Mouse (Mus musculus): ENCODE measurements around the gene Kcnk5. TPM values are rescaled to one million over a fixed set of nuclear protein-coding genes. Genes with fewer than 3 reads are reported as not detected.

Kcnk5 gene
- polyA plus RNA-seq, 1 experiment from 2014 or later: 9.5 TPM

- H3K4me3 ChIP-seq (replicated peaks): no peak overlapping the region
- H3K27ac ChIP-seq: peak overlapping the region; percentile 57; the same call in 1 of the 2 replicates
- peak; percentile 87 for ATAC-seq
- 52% methylated on average over 6 of the region's 6 CpGs for WGBS
- no peaks in the 10 kb centered on the region for H3K36me3 ChIP-seq
- no peaks in the 10 kb centered on the region for H3K27me3 ChIP-seq (replicated peaks)
- no peaks in the 10 kb centered on the region for H3K9me3 ChIP-seq
- H3K4me2 ChIP-seq (replicated peaks): peak overlapping the region; percentile 17; the same call in 1 of the 2 replicates
- H3K4me1 ChIP-seq (replicated peaks): peaks cover 3% of the 10 kb centered on the region; the same call in 1 of the 2 replicates
- H3K9ac ChIP-seq: no peak overlapping the region
Measured at GRCm38 (mm10) chr14:20128162-20128561, 53.4 kb downstream of the Kcnk5 start.

DNA sequence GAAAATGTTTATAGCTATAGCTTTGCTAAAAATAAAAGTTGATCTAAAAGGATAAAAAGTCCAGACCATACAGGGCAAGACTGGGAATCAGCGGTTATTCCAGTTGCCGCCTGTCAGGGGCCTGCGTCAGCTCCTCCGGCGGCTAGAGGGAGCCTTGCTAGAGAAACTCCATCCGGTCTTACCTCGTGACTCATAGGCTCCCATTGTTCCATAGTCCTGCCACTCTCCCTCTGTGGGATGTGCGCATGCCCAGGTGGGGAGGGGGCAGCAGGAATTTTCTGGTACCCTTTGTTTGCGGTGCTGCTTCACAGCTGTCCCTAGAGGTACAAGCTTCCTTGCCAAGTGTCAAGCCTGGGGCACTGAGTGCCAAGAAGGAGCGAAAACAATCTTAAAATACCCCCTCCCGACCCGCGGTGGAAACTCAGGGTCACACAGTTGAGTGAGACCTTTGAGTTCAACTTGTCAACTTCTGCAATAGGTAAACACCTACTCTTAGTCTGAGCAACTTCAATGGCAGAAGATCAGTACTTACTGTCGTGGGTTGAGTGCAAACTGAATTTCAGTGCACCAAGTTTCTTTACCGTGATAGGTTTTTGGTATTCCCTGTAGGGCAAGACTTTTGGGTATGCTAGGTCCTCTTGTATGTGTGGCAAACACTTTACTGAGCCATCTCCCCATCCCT, 54.1 kb downstream of the Kcnk5 start:
- Histone ChIP-seq H3K9ac (no peak overlapping the region), H3K9me3 (no peaks in the 10 kb centered on the region), H3K4me2 (replicated peaks) (peak overlapping the region; percentile 17; the same call in 1 of the 2 replicates), H3K27ac (peak overlapping the region; percentile 57; the same call in 1 of the 2 replicates), H3K27me3 (replicated peaks) (no peaks in the 10 kb centered on the region), H3K4me1 (replicated peaks) (peaks cover 3% of the 10 kb centered on the region; the same call in 1 of the 2 replicates), H3K36me3 (no peaks in the 10 kb centered on the region), H3K4me3 (replicated peaks) (no peak overlapping the region)
- 76% methylated on average over 15 of the region's 15 CpGs for WGBS
- ATAC-seq: peak; percentile 56

GRCm38 (mm10) chr14:20120868-20121267, 60.7 kb downstream of the Kcnk5 start:
- no peak for ATAC-seq
- Histone ChIP-seq H3K4me2 (replicated peaks) (no peak overlapping the region), H3K27ac (no peak overlapping the region), H3K4me1 (replicated peaks) (no peaks in the 10 kb centered on the region), H3K9me3 (no peaks in the 10 kb centered on the region), H3K9ac (no peak overlapping the region), H3K4me3 (replicated peaks) (no peak overlapping the region), H3K27me3 (replicated peaks) (no peaks in the 10 kb centered on the region), H3K36me3 (no peaks in the 10 kb centered on the region)
- 68% methylated on average over 5 of the region's 5 CpGs for WGBS

- H3K4me1 ChIP-seq (replicated peaks): no peaks in the 10 kb centered on the region
- H3K27me3 ChIP-seq (replicated peaks): no peaks in the 10 kb centered on the region
- no peak overlapping the region for H3K9ac ChIP-seq
- no peaks in the 10 kb centered on the region for H3K9me3 ChIP-seq
- 92% methylated on average over 11 of the region's 11 CpGs for WGBS
- no peak overlapping the region for H3K4me3 ChIP-seq (replicated peaks)
- H3K27ac ChIP-seq: no peak overlapping the region
- H3K36me3 ChIP-seq: no peaks in the 10 kb centered on the region
- no peak overlapping the region for H3K4me2 ChIP-seq (replicated peaks)
- no peak for ATAC-seq
Measured at GRCm38 (mm10) chr14:20120012-20120411, 61.6 kb downstream of the Kcnk5 start.

DNA sequence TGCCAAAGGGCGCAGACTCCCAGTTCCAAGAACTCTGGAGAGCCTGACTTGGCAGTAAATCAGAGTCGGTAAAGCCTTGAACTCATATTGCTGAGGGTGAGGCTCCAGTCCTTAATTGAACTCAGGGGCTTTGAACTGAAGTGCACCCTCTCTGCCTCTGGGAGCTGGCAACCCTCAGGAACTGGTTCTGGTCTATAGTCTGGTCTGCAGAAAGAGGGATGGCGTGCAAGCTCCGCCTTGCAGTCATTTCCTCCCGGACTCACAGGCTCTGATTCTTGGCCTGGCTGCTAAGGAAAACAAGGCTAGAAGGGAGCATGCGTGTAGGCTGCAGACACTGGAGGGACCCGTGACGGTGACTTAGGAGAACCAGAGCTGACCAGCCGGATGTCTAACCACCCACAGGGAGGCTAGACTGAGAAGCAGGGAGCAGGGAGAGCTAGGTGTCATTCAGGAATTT, 65.4 kb downstream of the Kcnk5 start:
- H3K4me1 ChIP-seq (replicated peaks): no peaks in the 10 kb centered on the region
- H3K9ac ChIP-seq: no peak overlapping the region
- no peaks in the 10 kb centered on the region for H3K36me3 ChIP-seq
- no peak overlapping the region for H3K4me2 ChIP-seq (replicated peaks)
- no peak overlapping the region for H3K4me3 ChIP-seq (replicated peaks)
- no peak overlapping the region for H3K27ac ChIP-seq
- 40% methylated on average over 9 of the region's 9 CpGs for WGBS
- H3K9me3 ChIP-seq: no peaks in the 10 kb centered on the region
- peak; percentile 31; the same call in 1 of the 2 replicates for ATAC-seq
- H3K27me3 ChIP-seq (replicated peaks): no peaks in the 10 kb centered on the region

- 83% methylated on average over 6 of the region's 6 CpGs for WGBS
- Histone ChIP-seq H3K9me3 (no peaks in the 10 kb centered on the region), H3K27ac (no peak overlapping the region), H3K27me3 (replicated peaks) (no peaks in the 10 kb centered on the region), H3K4me3 (replicated peaks) (no peak overlapping the region), H3K36me3 (no peaks in the 10 kb centered on the region), H3K9ac (no peak overlapping the region), H3K4me2 (replicated peaks) (no peak overlapping the region), H3K4me1 (replicated peaks) (no peaks in the 10 kb centered on the region)
- no peak for ATAC-seq
Measured at GRCm38 (mm10) chr14:20114951-20115350, 66.7 kb downstream of the Kcnk5 start.

- Histone ChIP-seq H3K36me3 (no peaks in the 10 kb centered on the region), H3K27me3 (replicated peaks) (no peaks in the 10 kb centered on the region), H3K4me2 (replicated peaks) (no peak overlapping the region), H3K9ac (no peak overlapping the region), H3K27ac (no peak overlapping the region), H3K4me3 (replicated peaks) (no peak overlapping the region), H3K9me3 (no peaks in the 10 kb centered on the region), H3K4me1 (replicated peaks) (no peaks in the 10 kb centered on the region)
- ATAC-seq: peak; percentile 77
- 6% methylated on average over 6 of the region's 6 CpGs for WGBS
Measured at GRCm38 (mm10) chr14:20113964-20114363, 67.6 kb downstream of the Kcnk5 start.

GRCm38 (mm10) chr14:20113189-20113961, 68.2 kb downstream of the Kcnk5 start:
- Histone ChIP-seq H3K9ac (no peak overlapping the region), H3K4me1 (replicated peaks) (no peaks in the 10 kb centered on the region), H3K4me3 (replicated peaks) (no peak overlapping the region), H3K4me2 (replicated peaks) (no peak overlapping the region), H3K9me3 (no peaks in the 10 kb centered on the region), H3K36me3 (no peaks in the 10 kb centered on the region), H3K27ac (no peak overlapping the region), H3K27me3 (replicated peaks) (no peaks in the 10 kb centered on the region)
- ATAC-seq: peak; percentile 12
- WGBS: 54% methylated on average over 7 of the region's 7 CpGs

DNA sequence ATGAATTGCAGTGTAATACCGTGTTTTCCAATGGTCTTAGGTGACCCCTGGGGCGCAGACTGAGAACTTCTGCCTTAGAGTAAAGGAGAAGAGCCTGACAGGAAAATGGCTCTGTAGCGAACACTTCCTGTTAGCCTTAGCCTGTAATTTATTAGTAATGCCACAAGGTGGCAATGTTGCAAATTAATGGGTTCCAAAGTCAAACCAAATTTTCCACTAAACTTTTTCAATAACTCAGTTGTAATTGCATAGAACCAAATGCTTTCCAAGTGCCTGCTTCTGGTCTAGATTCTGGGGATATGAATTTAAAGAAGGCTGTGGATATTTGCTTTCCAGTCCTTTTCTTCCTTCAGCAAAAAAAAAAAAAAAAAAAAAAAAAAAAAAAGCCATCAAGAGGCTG, 69.4 kb downstream of the Kcnk5 start:
- Histone ChIP-seq H3K9me3 (no peaks in the 10 kb centered on the region), H3K27me3 (replicated peaks) (no peaks in the 10 kb centered on the region), H3K4me1 (replicated peaks) (no peaks in the 10 kb centered on the region), H3K4me3 (replicated peaks) (no peak overlapping the region), H3K27ac (no peak overlapping the region), H3K4me2 (replicated peaks) (no peak overlapping the region), H3K9ac (no peak overlapping the region), H3K36me3 (no peaks in the 10 kb centered on the region)
- 80% methylated on average over 3 of the region's 3 CpGs for WGBS
- ATAC-seq: no peak

DNA sequence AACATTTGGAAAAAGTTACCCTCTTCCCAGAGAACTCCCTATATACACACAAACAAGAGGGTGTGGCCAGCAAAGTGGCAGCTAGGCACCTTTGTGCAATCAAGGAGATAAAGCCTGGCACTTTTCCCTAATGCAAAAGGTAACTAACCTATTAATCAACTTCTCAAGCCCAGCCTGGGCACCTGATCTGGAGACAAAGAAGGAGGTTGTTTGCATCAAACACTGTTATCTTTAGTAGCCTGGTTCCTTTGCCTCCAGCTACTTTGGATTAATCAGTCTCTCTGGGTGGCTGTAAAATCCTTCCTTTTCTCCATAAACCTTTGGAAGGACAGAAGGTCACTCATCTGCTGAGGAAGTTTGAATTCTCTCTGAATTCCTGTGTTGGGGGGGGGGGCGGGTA, 70.7 kb downstream of the Kcnk5 start:
- no peak for ATAC-seq
- Histone ChIP-seq H3K4me1 (replicated peaks) (no peaks in the 10 kb centered on the region), H3K27ac (no peak overlapping the region), H3K27me3 (replicated peaks) (no peaks in the 10 kb centered on the region), H3K36me3 (no peaks in the 10 kb centered on the region), H3K4me2 (replicated peaks) (no peak overlapping the region), H3K9ac (no peak overlapping the region), H3K4me3 (replicated peaks) (no peak overlapping the region), H3K9me3 (no peaks in the 10 kb centered on the region)
- 35% methylated on average over 1 of the region's 1 CpGs for WGBS

DNA sequence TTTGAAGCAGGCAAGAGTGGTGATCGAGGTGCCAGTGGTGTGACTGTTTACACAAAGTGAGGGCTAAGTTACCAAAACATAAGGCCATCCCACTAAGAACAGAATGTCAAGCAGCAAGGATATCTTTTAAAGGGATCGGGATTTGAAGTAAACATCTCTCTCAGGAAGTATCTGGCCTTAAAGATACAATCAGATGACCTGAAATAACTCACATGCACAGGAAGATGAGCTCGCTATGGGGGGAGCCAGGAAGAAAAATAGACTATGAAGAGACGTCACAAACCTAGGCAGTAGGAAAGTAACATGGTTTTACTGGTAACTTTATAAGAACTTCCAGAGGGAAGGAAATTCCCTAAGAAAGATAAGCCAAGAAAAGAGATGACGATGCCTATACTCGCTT, 75.3 kb downstream of the Kcnk5 start:
- H3K4me1 ChIP-seq (replicated peaks): no peaks in the 10 kb centered on the region
- H3K27me3 ChIP-seq (replicated peaks): no peaks in the 10 kb centered on the region
- 54% methylated on average over 6 of the region's 6 CpGs for WGBS
- no peaks in the 10 kb centered on the region for H3K36me3 ChIP-seq
- H3K9me3 ChIP-seq: no peaks in the 10 kb centered on the region
- H3K4me3 ChIP-seq (replicated peaks): no peak overlapping the region
- no peak overlapping the region for H3K27ac ChIP-seq
- ATAC-seq: no peak
- no peak overlapping the region for H3K9ac ChIP-seq
- no peak overlapping the region for H3K4me2 ChIP-seq (replicated peaks)

DNA sequence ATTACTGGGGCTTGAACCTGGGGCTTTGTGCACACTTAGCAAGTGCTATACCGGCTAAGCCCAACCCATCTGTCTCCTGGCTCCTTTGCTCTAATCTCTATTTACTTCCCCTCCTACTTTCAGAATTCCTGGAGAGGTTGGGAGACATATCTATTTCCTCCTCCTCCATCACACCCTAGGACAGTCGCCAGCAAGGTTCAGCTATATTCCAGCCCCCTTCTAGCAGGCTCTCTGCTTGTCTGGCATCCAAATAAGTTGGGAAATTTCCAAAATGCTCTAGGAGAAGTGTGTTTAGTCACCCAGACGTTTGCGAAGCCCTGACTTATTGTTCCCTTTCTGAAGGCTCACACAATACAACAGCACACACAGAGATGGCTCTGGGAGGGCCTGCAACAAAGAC, 78.4 kb downstream of the Kcnk5 start:
- H3K27me3 ChIP-seq (replicated peaks): no peaks in the 10 kb centered on the region
- no peaks in the 10 kb centered on the region for H3K4me1 ChIP-seq (replicated peaks)
- no peaks in the 10 kb centered on the region for H3K36me3 ChIP-seq
- H3K4me2 ChIP-seq (replicated peaks): no peak overlapping the region
- WGBS: 44% methylated on average over 4 of the region's 4 CpGs
- no peak overlapping the region for H3K4me3 ChIP-seq (replicated peaks)
- H3K9me3 ChIP-seq: no peaks in the 10 kb centered on the region
- H3K9ac ChIP-seq: no peak overlapping the region
- ATAC-seq: no peak
- H3K27ac ChIP-seq: no peak overlapping the region
